In genomic region chr9:35107396-35107795, GRCm38 (mm10) we compare ENCODE assay signal across 24 mouse cellular contexts. TPM values are rescaled to one million over a fixed set of nuclear protein-coding genes. Genes with fewer than 3 reads are reported as not detected.
A peak's percentile ranks its signal among the peaks of the same experiment; 100 is the strongest.
DNase-seq lines count a peak whose midpoint lies in the region; ATAC-seq and TF ChIP-seq lines count a peak whose summit lies in the region.
"Had no signal": no experiment of that assay in that cellular context is flagged by ENCODE, and none has a peak within 500 bp of the region (broad histone marks: within the 10 kb centered on the region; RNA-seq: fewer than 3 reads in every experiment).

No protein-coding gene starts in this region.

- peak; percentile 6 to 7 for DNase-seq in cerebellum, postnatal 10 days
- peak; percentile 3 for DNase-seq in kidney, postnatal 10 days
- no peak for DNase-seq in kidney, adult 2 months
- peak; percentile 17 for DNase-seq in MEL (ENCODE audit: low read depth, low spot score)
- no peak for DNase-seq in layer of hippocampus, adult 11-12 months (ENCODE audit: low spot score)
- no peak for DNase-seq in layer of hippocampus, adult 18-20 months (ENCODE audit: low spot score in 2 of 2)
- DNase-seq: adrenal gland, postnatal 25 days; cerebellum, postnatal 14 days; gastrocnemius, postnatal 25 days; heart, postnatal 14 days; kidney, postnatal 25 days; lung, postnatal 36 days had no signal

- no peak for TF ChIP-seq POLR2A in kidney, adult 2 months (IDR thresholded peaks at IDR 0.05; ENCODE audit: low read depth, low read length)
- TF ChIP-seq POLR2A in MEL (IDR thresholded peaks at IDR 0.05; ENCODE audit: control insufficient read depth in 1 of 2, insufficient read depth in 1 of 2, low read depth in 1 of 2, low read length in 2 of 2, poor library complexity in 1 of 2), result no peak

- H3K9ac ChIP-seq in MEL (ENCODE audit: control insufficient read depth, low read depth, low read length, poor library complexity, severe bottlenecking), result no peak overlapping the region
- H3K9ac ChIP-seq in liver, embryonic 15.5 days, result peak overlapping the region; percentile 18; the same call in 1 of the 2 replicates
- H3K9ac ChIP-seq: embryonic facial prominence, embryonic 15.5 days; forebrain, embryonic 12.5 days; intestine, embryonic 15.5 days; midbrain, embryonic 12.5 days; neural tube, embryonic 13.5 days had no signal

- no peak for TF ChIP-seq RAD21 in MEL (IDR thresholded peaks at IDR 0.05; ENCODE audit: low read depth, low read length)

- H3K79me2 ChIP-seq in MEL (ENCODE audit: control insufficient read depth, insufficient read depth, low read length, poor library complexity), result peaks cover 53% of the 10 kb centered on the region

- H3K27ac ChIP-seq in kidney, adult 2 months (ENCODE audit: insufficient read depth, low read depth, low read length), result no peak overlapping the region
- H3K27ac ChIP-seq in MEL (ENCODE audit: control insufficient read depth, low read depth, low read length), result no peak overlapping the region
- peak overlapping the region; percentile 24; the same call in 1 of the 2 replicates for H3K27ac ChIP-seq in liver, embryonic 15.5 days (replicated peaks)
- H3K27ac ChIP-seq: embryonic facial prominence, embryonic 15.5 days; forebrain, embryonic 12.5 days; intestine, embryonic 15.5 days; midbrain, embryonic 12.5 days; neural tube, embryonic 13.5 days had no signal

- H3K4me2 ChIP-seq in liver, embryonic 15.5 days, result peak overlapping the region; percentile 14; the same call in 1 of the 2 replicates
- H3K4me2 ChIP-seq: embryonic facial prominence, embryonic 15.5 days; forebrain, embryonic 12.5 days; intestine, embryonic 15.5 days; midbrain, embryonic 12.5 days; neural tube, embryonic 13.5 days had no signal

- TF ChIP-seq CTCF in kidney, adult 2 months (conservative IDR thresholded peaks at IDR 0.05; ENCODE audit: insufficient read depth, insufficient read length, low read depth, low read length), result no peak
- TF ChIP-seq CTCF in MEL (IDR thresholded peaks at IDR 0.05 in 2 of 3, conservative IDR thresholded peaks at IDR 0.05 in 1 of 3; ENCODE audit: control insufficient read depth in 1 of 3, insufficient read depth in 1 of 3, low read depth in 2 of 3, low read length in 3 of 3, poor library complexity in 1 of 3, severe bottlenecking in 1 of 3), result no peak

- no peaks in the 10 kb centered on the region for H3K9me3 ChIP-seq in MEL (replicated peaks; ENCODE audit: insufficient read depth, low read length)
- no peaks in the 10 kb centered on the region for H3K9me3 ChIP-seq in liver, embryonic 15.5 days (replicated peaks)
- H3K9me3 ChIP-seq: embryonic facial prominence, embryonic 10.5 days; embryonic facial prominence, embryonic 15.5 days; forebrain, embryonic 12.5 days; G1E; intestine, embryonic 15.5 days; megakaryocyte, embryonic 14.5 days; midbrain, embryonic 12.5 days; neural tube, embryonic 13.5 days had no signal

- no peaks in the 10 kb centered on the region for H3K36me3 ChIP-seq in kidney, adult 2 months (ENCODE audit: control insufficient read depth, insufficient read depth, low read length)
- peaks cover 0 to 10% of the 10 kb centered on the region in 2 experiments; a peak in 3 of 4 replicates for H3K36me3 ChIP-seq in MEL (ENCODE audit: control insufficient read depth in 1 of 2, insufficient read depth in 2 of 2, low read length in 2 of 2)
- peaks cover 40% of the 10 kb centered on the region for H3K36me3 ChIP-seq in liver, embryonic 15.5 days (replicated peaks)
- H3K36me3 ChIP-seq: embryonic facial prominence, embryonic 15.5 days; forebrain, embryonic 12.5 days; intestine, embryonic 15.5 days; midbrain, embryonic 12.5 days; neural tube, embryonic 13.5 days had no signal

- peaks cover 9% of the 10 kb centered on the region; the same call in 1 of the 2 replicates for H3K4me1 ChIP-seq in kidney, adult 2 months (ENCODE audit: control insufficient read depth, insufficient read depth, low read length)
- peaks cover 12 to 27% of the 10 kb centered on the region in 2 experiments for H3K4me1 ChIP-seq in MEL (ENCODE audit: control insufficient read depth in 1 of 2, insufficient read depth in 2 of 2, low read length in 2 of 2)
- H3K4me1 ChIP-seq in liver, embryonic 15.5 days (replicated peaks), result peaks cover 92% of the 10 kb centered on the region

- ATAC-seq in cerebellum, adult (ENCODE audit: insufficient number of reproducible peaks, low FRiP score, low TSS enrichment), result no peak
- no peak for ATAC-seq in liver, embryonic 15.5 days (ENCODE audit: insufficient read depth)
- ATAC-seq: hindbrain, embryonic 16.5 days; intestine, embryonic 15.5 days; Patski had no signal

- 88% methylated on average over 5 of the region's 5 CpGs for WGBS in kidney, adult 2 months
- WGBS in liver, embryonic 15.5 days (ENCODE audit: insufficient replicate concordance), result 75% methylated on average over 5 of the region's 5 CpGs

- H3K4me3 ChIP-seq in kidney, adult 2 months (ENCODE audit: insufficient read depth, low read depth, low read length), result no peak overlapping the region
- H3K4me3 ChIP-seq in MEL (ENCODE audit: control insufficient read depth in 1 of 2, insufficient read depth in 1 of 2, low read depth in 2 of 2, low read length in 2 of 2), result no peak overlapping the region
- H3K4me3 ChIP-seq in liver, embryonic 15.5 days (replicated peaks), result no peak overlapping the region
- H3K4me3 ChIP-seq: embryonic facial prominence, embryonic 10.5 days; embryonic facial prominence, embryonic 15.5 days; forebrain, embryonic 12.5 days; intestine, embryonic 15.5 days; megakaryocyte, embryonic 14.5 days; midbrain, embryonic 12.5 days; neural tube, embryonic 13.5 days had no signal

- H3K27me3 ChIP-seq in kidney, adult 2 months (replicated peaks; ENCODE audit: control insufficient read depth, insufficient read depth, low read length), result no peaks in the 10 kb centered on the region
- H3K27me3 ChIP-seq in MEL (ENCODE audit: control insufficient read depth in 1 of 2, insufficient read depth in 2 of 2, low read length in 2 of 2), result no peaks in the 10 kb centered on the region
- no peaks in the 10 kb centered on the region for H3K27me3 ChIP-seq in liver, embryonic 15.5 days
- H3K27me3 ChIP-seq: embryonic facial prominence, embryonic 15.5 days; forebrain, embryonic 12.5 days; intestine, embryonic 15.5 days; megakaryocyte, embryonic 14.5 days; midbrain, embryonic 12.5 days; neural tube, embryonic 13.5 days; Patski had no signal

- TF ChIP-seq EP300 in MEL (IDR thresholded peaks at IDR 0.05; ENCODE audit: low read depth in 1 of 2, low read length in 2 of 2), result no peak

TF ChIP-seq in MEL, 35 proteins besides CTCF, POLR2A, EP300 and RAD21:
- TF ChIP-seq TAL1 (IDR thresholded peaks at IDR 0.05; ENCODE audit: low read length) (no peak), E2F4 (IDR thresholded peaks at IDR 0.05; ENCODE audit: borderline replicate concordance, low read depth, low read length) (no peak), MAX (IDR thresholded peaks at IDR 0.05; ENCODE audit: low read length) (no peak)

RNA-seq across cellular contexts. Expression of gene St3gal4, which starts 11.7 kb away (rescaled TPM):
- polyA plus RNA-seq in kidney, adult 2 months (2012; rRNA removed), result 4.7 and 5.0 TPM in 2 replicates
- 37.4 and 56.3 TPM in 2 replicates for total RNA-seq in MEL (2012; rRNA removed)
- polyA plus RNA-seq in MEL (2012; ENCODE audit: insufficient read depth in 1 of 2, insufficient read length in 2 of 2, low read depth in 1 of 2, low replicate concordance in 2 of 2, missing spikeins in 1 of 2), result 10 to 100 TPM in 1 of 2 experiments, not detected in 1; 54.2 TPM
- 24.2 and 24.7 TPM in 2 replicates for polyA plus RNA-seq in liver, embryonic 15.5 days (2015; fragmentation: Nextera tagmentation; extraction: Ambion mirVana)
- 10 to 100 TPM; 26.8 to 31.0 TPM for total RNA-seq in layer of hippocampus, adult 18-20 months (2021)

Comparison
In these comparisons a context has a peak if more than half of its experiments do, and no peak if none do; other contexts are left out.
1. DNase-seq: peak in cerebellum, postnatal 10 days (2 of 2), kidney, postnatal 10 days (single experiment) and MEL (single experiment); none in kidney, adult 2 months (single experiment), layer of hippocampus, adult 11-12 months (single experiment) and layer of hippocampus, adult 18-20 months (0 of 2).